Mouse (Mus musculus) lung, adult 18-20 months (tissue): ENCODE measurements at regions not wholly inside any gene's neighbourhood (a gene's known extent, or its start where the extent isn't known, plus 50 kb on each side); places are given as distances from the start of the nearest gene placed in this dataset.
"Not testable (repeated sequence)": the region's sequence is repeated elsewhere in the genome, so short reads cannot be mapped to it uniquely, and the experiment has no call there.

Source experiments
- DNase-seq, 2 experiments: peaks; one replicate each; pipeline ENCODE4 v3.0.0; 2022; ENCODE audit warnings: mixed read lengths in 2 of 2

DNA sequence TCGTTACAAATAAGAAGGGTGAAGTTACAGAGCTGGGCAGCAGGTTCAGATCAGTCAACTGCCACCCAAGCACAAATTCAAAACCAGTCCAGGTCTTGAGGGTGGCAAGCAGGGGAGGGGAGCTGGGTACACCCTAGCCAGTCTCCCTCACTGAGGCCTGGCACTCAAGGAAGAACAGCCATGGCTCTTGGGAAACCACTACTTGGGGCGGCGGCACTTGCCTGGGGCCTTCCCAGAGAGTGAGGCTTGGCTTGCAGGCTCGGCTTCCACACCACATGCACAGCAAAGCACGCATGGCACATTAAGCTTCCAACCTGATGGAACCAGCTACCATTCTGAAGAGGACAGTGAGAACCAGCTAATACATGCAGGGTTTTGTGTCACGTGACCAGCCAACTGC is 127.9 kb upstream of the Pou3f3 start:
- DNase-seq, result no peak

- no peak for DNase-seq
Measured at GRCm38 (mm10) chr1:42585191-42585590, 110.4 kb upstream of the Pou3f3 start.

GRCm38 (mm10) chr1:42588499-42588898 is 107.1 kb upstream of the Pou3f3 start:
- no peak for DNase-seq

GRCm38 (mm10) chr1:42589442-42589841 is 106.1 kb upstream of the Pou3f3 start:
- no peak for DNase-seq

- DNase-seq, result no peak
Measured at GRCm38 (mm10) chr1:42591855-42592254, 103.7 kb upstream of the Pou3f3 start.

GRCm38 (mm10) chr1:42597065-42597464 is 98.5 kb upstream of the Pou3f3 start:
- no peak for DNase-seq

GRCm38 (mm10) chr1:42599238-42599637 is 96.3 kb upstream of the Pou3f3 start:
- no peak for DNase-seq

- peak; percentile 7 to 15 for DNase-seq
Measured at GRCm38 (mm10) chr1:42606251-42606650, 89.3 kb upstream of the Pou3f3 start.

- DNase-seq, result not testable (repeated sequence)
Measured at GRCm38 (mm10) chr1:42607466-42608043, 88.0 kb upstream of the Pou3f3 start.

GRCm38 (mm10) chr1:42623766-42624165 is 71.8 kb upstream of the Pou3f3 start:
- no peak for DNase-seq

GRCm38 (mm10) chr1:42628800-42629199 is 66.8 kb upstream of the Pou3f3 start:
- no peak for DNase-seq

DNA sequence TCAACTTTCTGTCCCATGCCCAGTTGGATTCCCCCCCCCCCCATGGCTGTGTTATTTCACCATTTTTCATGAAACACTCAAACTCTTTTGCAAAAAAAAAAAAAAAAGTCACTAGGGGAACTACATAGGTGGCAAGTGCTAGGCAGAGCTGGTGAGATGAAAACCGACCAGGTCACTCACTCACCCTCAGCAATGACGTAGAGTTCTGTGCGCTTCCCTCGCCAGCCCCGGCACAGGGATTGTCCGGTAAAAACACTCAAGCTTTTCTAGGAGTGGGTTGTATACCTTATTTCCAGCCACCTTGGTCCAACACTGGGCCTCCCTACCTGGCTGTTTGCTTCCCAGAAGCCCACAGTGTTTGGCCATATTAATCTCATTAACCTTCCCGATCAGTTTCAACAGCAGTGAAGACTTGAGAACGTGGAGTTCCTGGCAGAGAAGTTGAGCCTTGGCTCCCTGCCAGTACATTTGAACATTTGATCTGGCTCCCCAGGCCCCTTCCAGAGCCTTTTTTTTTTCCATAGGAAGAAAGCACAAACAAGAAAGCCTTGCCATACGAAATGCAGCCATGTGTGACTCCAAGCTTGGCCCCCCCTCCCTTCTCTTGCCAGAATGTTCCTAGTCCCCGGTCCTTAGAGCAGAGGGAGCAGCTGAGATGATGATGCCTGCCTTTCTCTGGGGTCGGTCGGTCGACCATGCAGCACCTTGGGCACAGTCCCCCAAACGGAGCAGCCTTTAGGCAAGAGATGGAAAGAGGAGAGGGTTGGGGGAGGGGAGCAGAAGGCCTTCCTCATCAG is 65.9 kb upstream of the Pou3f3 start:
- peak in 1 of 2 experiments; percentile 2 for DNase-seq

GRCm38 (mm10) chr1:42632286-42632685 is 63.3 kb upstream of the Pou3f3 start:
- no peak for DNase-seq

DNA sequence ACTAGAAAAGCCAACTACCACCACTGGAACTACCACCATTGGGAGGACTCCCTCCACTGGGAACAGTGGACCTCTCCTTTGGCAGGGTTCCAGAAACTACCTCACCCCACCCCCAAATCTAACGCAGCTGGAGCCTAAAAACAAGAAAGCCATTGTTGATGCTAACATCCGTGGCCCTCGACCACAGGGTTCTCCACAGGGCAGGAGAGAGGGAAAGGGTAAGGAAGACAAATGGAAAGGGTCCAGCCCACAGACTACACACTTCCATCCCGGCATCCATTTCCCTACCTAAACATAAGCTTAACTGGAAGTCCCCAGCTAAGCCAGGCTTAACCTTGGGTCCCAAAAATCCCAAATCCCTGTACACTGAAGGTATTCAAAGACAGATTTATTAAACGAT is 59.0 kb upstream of the Pou3f3 start:
- DNase-seq, result no peak
